Comparison of ENCODE assay signal across 8 mouse cellular contexts in the genomic region with DNA sequence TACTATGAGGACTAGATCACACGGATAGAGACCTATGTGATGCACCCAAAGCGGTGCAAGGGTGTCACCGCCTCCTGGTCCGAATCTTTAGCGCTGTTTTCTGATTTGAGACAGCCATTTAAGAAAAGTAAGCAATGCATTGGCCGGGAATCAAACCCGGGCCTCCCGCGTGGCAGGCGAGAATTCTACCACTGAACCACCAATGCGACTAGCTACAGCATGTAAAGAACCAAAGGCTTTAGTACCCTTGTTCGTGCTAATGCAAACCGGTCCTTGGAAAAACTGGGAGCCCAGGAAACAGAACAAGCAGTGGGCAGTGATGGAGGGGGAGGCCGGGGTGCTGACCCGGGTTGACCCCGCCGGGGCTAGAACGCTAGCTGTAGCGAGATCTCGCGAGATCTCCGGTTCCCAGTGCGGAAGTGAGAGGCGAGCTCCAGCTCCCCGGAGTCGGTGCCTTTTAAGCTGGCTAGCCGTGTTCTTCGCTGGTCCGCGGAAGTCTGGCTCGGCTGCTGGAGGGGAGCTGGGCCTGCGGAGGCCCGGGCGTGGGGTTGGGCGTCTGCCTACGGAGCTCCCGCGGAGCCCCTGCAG. TPM values are rescaled to one million over a fixed set of nuclear protein-coding genes. Genes with fewer than 3 reads are reported as not detected.
DNase-seq lines count a peak whose midpoint lies in the region; ATAC-seq and TF ChIP-seq lines count a peak whose summit lies in the region.

No protein-coding gene starts in this region.

- H3K27ac ChIP-seq in embryonic facial prominence, embryonic 13.5 days = peak overlapping the region; percentile 95
- H3K27ac ChIP-seq in heart, adult 2 months = peak overlapping the region; percentile 89
- peak overlapping the region; percentile 69 for H3K27ac ChIP-seq in kidney, adult 2 months (ENCODE audit: insufficient read depth, low read depth, low read length)
- H3K27ac ChIP-seq in limb, embryonic 11.5 days (replicated peaks; ENCODE audit: low read depth, low read length) = peak overlapping the region; percentile 89
- H3K27ac ChIP-seq in midbrain, embryonic 13.5 days = peak overlapping the region; percentile 95
- H3K27ac ChIP-seq in small intestine, adult 2 months (ENCODE audit: insufficient read depth, low read depth, low read length) = peak overlapping the region; percentile 70

- TF ChIP-seq CTCF in heart, adult 2 months (IDR thresholded peaks at IDR 0.05) = no peak
- TF ChIP-seq CTCF in kidney, adult 2 months (conservative IDR thresholded peaks at IDR 0.05; ENCODE audit: insufficient read depth, insufficient read length, low read depth, low read length) = no peak
- no peak; the same call in 1 of the 2 replicates for TF ChIP-seq CTCF in small intestine, adult 2 months (IDR thresholded peaks at IDR 0.05; ENCODE audit: extremely low read depth, insufficient read length, insufficient replicate concordance, low read depth, low read length)

- 4% methylated on average over 38 of the region's 38 CpGs for WGBS in embryonic facial prominence, embryonic 13.5 days
- 5% methylated on average over 38 of the region's 38 CpGs for WGBS in heart, adult 2 months
- WGBS in kidney, adult 2 months = 6% methylated on average over 38 of the region's 38 CpGs
- WGBS in limb, embryonic 11.5 days = 7% methylated on average over 38 of the region's 38 CpGs
- WGBS in midbrain, embryonic 13.5 days = 5% methylated on average over 38 of the region's 38 CpGs
- 3% methylated on average over 38 of the region's 38 CpGs for WGBS in small intestine, adult 2 months

- TF ChIP-seq EP300 in heart, adult 2 months (IDR thresholded peaks at IDR 0.05; ENCODE audit: insufficient read depth, low read depth, low read length) = no peak

- H3K9ac ChIP-seq in embryonic facial prominence, embryonic 13.5 days = peak overlapping the region; percentile 86
- H3K9ac ChIP-seq in heart, adult 2 months (ENCODE audit: low read depth, low read length) = peak overlapping the region; percentile 91
- peak overlapping the region; percentile 82 for H3K9ac ChIP-seq in limb, embryonic 11.5 days (ENCODE audit: low read length)
- peak overlapping the region; percentile 85 for H3K9ac ChIP-seq in midbrain, embryonic 13.5 days (replicated peaks)

- no peaks in the 10 kb centered on the region for H3K79me2 ChIP-seq in heart, adult 2 months (replicated peaks; ENCODE audit: control insufficient read depth, insufficient read depth, low read length)

- peak; percentile 53 for ATAC-seq in embryonic facial prominence, embryonic 13.5 days (ENCODE audit: insufficient number of reproducible peaks, insufficient read depth, low FRiP score, low TSS enrichment, low read depth)
- peak; percentile 75 for ATAC-seq in limb, embryonic 11.5 days (ENCODE audit: insufficient number of reproducible peaks, low FRiP score, low TSS enrichment, low read depth)
- peak; percentile 92 for ATAC-seq in midbrain, embryonic 13.5 days

- H3K4me2 ChIP-seq in embryonic facial prominence, embryonic 13.5 days = peak overlapping the region; percentile 70
- H3K4me2 ChIP-seq in limb, embryonic 11.5 days (ENCODE audit: low read depth, severe bottlenecking) = peak overlapping the region; percentile 67
- H3K4me2 ChIP-seq in midbrain, embryonic 13.5 days (replicated peaks) = peak overlapping the region; percentile 66

- TF ChIP-seq POLR2A in heart, adult 2 months (IDR thresholded peaks at IDR 0.05; ENCODE audit: insufficient read depth, low read depth, low read length) = peak; percentile 87
- TF ChIP-seq POLR2A in kidney, adult 2 months (IDR thresholded peaks at IDR 0.05; ENCODE audit: low read depth, low read length) = peak; percentile 78
- TF ChIP-seq POLR2A in small intestine, adult 2 months (IDR thresholded peaks at IDR 0.05; ENCODE audit: low read depth, low read length) = peak; percentile 87

- H3K36me3 ChIP-seq in embryonic facial prominence, embryonic 13.5 days = no peaks in the 10 kb centered on the region
- no peaks in the 10 kb centered on the region for H3K36me3 ChIP-seq in heart, adult 2 months (ENCODE audit: control insufficient read depth, insufficient read depth, low read length)
- H3K36me3 ChIP-seq in kidney, adult 2 months (ENCODE audit: control insufficient read depth, insufficient read depth, low read length) = no peaks in the 10 kb centered on the region
- H3K36me3 ChIP-seq in limb, embryonic 11.5 days (ENCODE audit: control insufficient read depth, insufficient read depth, low read length) = no peaks in the 10 kb centered on the region
- H3K36me3 ChIP-seq in midbrain, embryonic 13.5 days = no peaks in the 10 kb centered on the region
- no peaks in the 10 kb centered on the region for H3K36me3 ChIP-seq in small intestine, adult 2 months (ENCODE audit: control insufficient read depth, insufficient read depth, low read length)

- DNase-seq in 3134 (ENCODE audit: extremely low read depth, insufficient read length, low spot score) = peak; percentile 20
- peak; percentile 93 to 96 for DNase-seq in adrenal gland, postnatal 36 days
- DNase-seq in heart, adult 2 months = peak; percentile 90 to 93
- peak; percentile 95 for DNase-seq in kidney, adult 2 months
- peak; percentile 94 for DNase-seq in limb, embryonic 11.5 days (ENCODE audit: low spot score)

- intact Hi-C loops in heart, adult 2 months (cut with DNase I) = no loop called here

- peaks cover 4% of the 10 kb centered on the region for H3K27me3 ChIP-seq in embryonic facial prominence, embryonic 13.5 days
- H3K27me3 ChIP-seq in heart, adult 2 months (ENCODE audit: control insufficient read depth, insufficient read depth, low read length) = no peaks in the 10 kb centered on the region
- no peaks in the 10 kb centered on the region for H3K27me3 ChIP-seq in kidney, adult 2 months (replicated peaks; ENCODE audit: control insufficient read depth, insufficient read depth, low read length)
- H3K27me3 ChIP-seq in limb, embryonic 11.5 days (ENCODE audit: control insufficient read depth, insufficient read depth, low read length) = no peaks in the 10 kb centered on the region
- 0 out of 2 replicates have a peak, but pooled peaks cover 8% of the 10 kb centered on the region for H3K27me3 ChIP-seq in midbrain, embryonic 13.5 days
- H3K27me3 ChIP-seq in small intestine, adult 2 months (ENCODE audit: control insufficient read depth, insufficient read depth, low read length) = no peaks in the 10 kb centered on the region

- H3K9me3 ChIP-seq in embryonic facial prominence, embryonic 13.5 days = no peaks in the 10 kb centered on the region
- H3K9me3 ChIP-seq in limb, embryonic 11.5 days (ENCODE audit: control insufficient read depth, low read length) = no peaks in the 10 kb centered on the region
- H3K9me3 ChIP-seq in midbrain, embryonic 13.5 days = no peaks in the 10 kb centered on the region

- peak overlapping the region; percentile 76 for H3K4me3 ChIP-seq in embryonic facial prominence, embryonic 13.5 days
- peak overlapping the region; percentile 94 for H3K4me3 ChIP-seq in heart, adult 2 months
- H3K4me3 ChIP-seq in kidney, adult 2 months (ENCODE audit: insufficient read depth, low read depth, low read length) = peak overlapping the region; percentile 76
- H3K4me3 ChIP-seq in limb, embryonic 11.5 days (ENCODE audit: low read depth, low read length) = peak overlapping the region; percentile 63
- peak overlapping the region; percentile 71 for H3K4me3 ChIP-seq in midbrain, embryonic 13.5 days (replicated peaks)
- peak overlapping the region; percentile 90 for H3K4me3 ChIP-seq in small intestine, adult 2 months (ENCODE audit: low read depth, low read length)

- peaks cover 5% of the 10 kb centered on the region; the same call in 1 of the 2 replicates for H3K4me1 ChIP-seq in embryonic facial prominence, embryonic 13.5 days
- peaks cover 3% of the 10 kb centered on the region; the same call in 1 of the 2 replicates for H3K4me1 ChIP-seq in heart, adult 2 months (ENCODE audit: control insufficient read depth, insufficient read depth, low read length)
- H3K4me1 ChIP-seq in kidney, adult 2 months (ENCODE audit: control insufficient read depth, insufficient read depth, low read length) = no peaks in the 10 kb centered on the region
- no peaks in the 10 kb centered on the region for H3K4me1 ChIP-seq in limb, embryonic 11.5 days (ENCODE audit: control insufficient read depth, insufficient read depth, low read length)
- peaks cover 9% of the 10 kb centered on the region for H3K4me1 ChIP-seq in midbrain, embryonic 13.5 days (replicated peaks)
- H3K4me1 ChIP-seq in small intestine, adult 2 months (ENCODE audit: control insufficient read depth, insufficient read depth, insufficient read length, low read length) = peaks cover 3% of the 10 kb centered on the region; the same call in 1 of the 2 replicates

RNA-seq across cellular contexts. Expression of gene Wnt10a, which starts 25.4 kb away (rescaled TPM):
- total RNA-seq in adrenal gland, postnatal 36 days (2021) = under 1 TPM; 0.36 to 0.43 TPM
- polyA plus RNA-seq in embryonic facial prominence, embryonic 13.5 days (2015; fragmentation: Nextera tagmentation; extraction: Ambion mirVana) = 5.4 and 6.9 TPM in 2 replicates
- not detected for total RNA-seq in heart, adult 2 months (2021)
- not detected in 2 replicates for polyA plus RNA-seq in heart, adult 2 months (2012; rRNA removed)
- 1.2 TPM in 2 replicates for polyA plus RNA-seq in kidney, adult 2 months (2012; rRNA removed)
- polyA plus RNA-seq in limb, embryonic 11.5 days (2014; fragmentation: Nextera tagmentation; extraction: Ambion mirVana) = 1.4 and 1.6 TPM in 2 replicates
- 0.35 and 0.45 TPM in 2 replicates for polyA plus RNA-seq in midbrain, embryonic 13.5 days (2015; fragmentation: Nextera tagmentation; extraction: Ambion mirVana)
- 0.14 and 0.57 TPM in 2 replicates for polyA plus RNA-seq in small intestine, adult 2 months (2012; rRNA removed)

RNA-seq across cellular contexts. Expression of gene Cdk5r2, which starts 38.0 kb away (rescaled TPM):
- 1 to 10 TPM; 2.8 to 3.5 TPM for total RNA-seq in adrenal gland, postnatal 36 days (2021)
- 0.10 and 0.14 TPM in 2 replicates for polyA plus RNA-seq in embryonic facial prominence, embryonic 13.5 days (2015; fragmentation: Nextera tagmentation; extraction: Ambion mirVana)
- total RNA-seq in heart, adult 2 months (2021) = under 1 TPM in 1 of 2 experiments, not detected in 1; 0.07 TPM
- 0.06 and 0.15 TPM in 2 replicates for polyA plus RNA-seq in heart, adult 2 months (2012; rRNA removed)
- polyA plus RNA-seq in kidney, adult 2 months (2012; rRNA removed) = 0.14 and 0.31 TPM in 2 replicates
- not detected in 2 replicates for polyA plus RNA-seq in limb, embryonic 11.5 days (2014; fragmentation: Nextera tagmentation; extraction: Ambion mirVana)
- 4.8 and 7.1 TPM in 2 replicates for polyA plus RNA-seq in midbrain, embryonic 13.5 days (2015; fragmentation: Nextera tagmentation; extraction: Ambion mirVana)
- 1.2 and 2.1 TPM in 2 replicates for polyA plus RNA-seq in small intestine, adult 2 months (2012; rRNA removed)

RNA-seq across cellular contexts. Expression of gene Wnt6, which starts 45.0 kb away (rescaled TPM):
- total RNA-seq in adrenal gland, postnatal 36 days (2021) = 1 to 10 TPM; 3.9 to 4.3 TPM
- polyA plus RNA-seq in embryonic facial prominence, embryonic 13.5 days (2015; fragmentation: Nextera tagmentation; extraction: Ambion mirVana) = 49.1 and 55.5 TPM in 2 replicates
- under 1 TPM; 0.32 to 0.70 TPM for total RNA-seq in heart, adult 2 months (2021)
- 0.38 and 0.39 TPM in 2 replicates for polyA plus RNA-seq in heart, adult 2 months (2012; rRNA removed)
- polyA plus RNA-seq in kidney, adult 2 months (2012; rRNA removed) = 0.27 and 0.48 TPM in 2 replicates
- polyA plus RNA-seq in limb, embryonic 11.5 days (2014; fragmentation: Nextera tagmentation; extraction: Ambion mirVana) = 21.2 and 27.4 TPM in 2 replicates
- polyA plus RNA-seq in midbrain, embryonic 13.5 days (2015; fragmentation: Nextera tagmentation; extraction: Ambion mirVana) = 2.4 and 2.5 TPM in 2 replicates
- 2.0 and 6.0 TPM in 2 replicates for polyA plus RNA-seq in small intestine, adult 2 months (2012; rRNA removed)

Comparison
In these comparisons a context has a peak if more than half of its experiments do, and no peak if none do; other contexts are left out.
1. Peak in every context shown above with its lines: DNase-seq, ATAC-seq, H3K4me3 ChIP-seq and H3K27ac ChIP-seq.
2. DNase-seq: peak in every context shown above with its lines; median percentile 95 in kidney, adult 2 months; 94 in adrenal gland, postnatal 36 days; 94 in limb, embryonic 11.5 days; 92 in heart, adult 2 months; 20 in 3134.